Mouse (Mus musculus) lung, postnatal 0 days (tissue): ENCODE data around the gene Wnt8b. TPM values are rescaled to one million over a fixed set of nuclear protein-coding genes. Genes with fewer than 3 reads are reported as not detected.

Experiments
- ATAC-seq: fragments of 200-750 bp; cut with Nextera tagmentation; 2 replicates; pipeline ENCODE4 v1.8.0; 2017; ENCODE audit warnings: moderate library complexity
- DNase-seq: peaks from one replicate; pipeline ENCODE4 v3.0.0-alpha.2; 2016; ENCODE audit warnings: low spot score
- H3K27ac ChIP-seq: fragments of 300-500 bp; sonication (generic); 2 replicates; pipeline ENCODE4 v1.5.1; 2014; ENCODE audit warnings: antibody characterized with exemption, mild to moderate bottlenecking, low read length, mixed read lengths
- H3K27me3 ChIP-seq: fragments of 300-500 bp; sonication (generic); replicated peaks from 2 replicates; pipeline ENCODE4 v1.6.1; 2014; ENCODE audit warnings: low read length, mixed read lengths; ENCODE audit not compliant: insufficient read depth
- H3K36me3 ChIP-seq: fragments of 300-500 bp; sonication (generic); 2 replicates; pipeline ENCODE4 v1.6.1; 2014; ENCODE audit warnings: low read length, mixed read lengths; ENCODE audit not compliant: insufficient read depth
- H3K4me1 ChIP-seq: fragments of 300-500 bp; sonication (generic); 2 replicates; pipeline ENCODE4 v1.6.1; 2014; ENCODE audit warnings: antibody characterized with exemption, low read depth, low read length, mixed read lengths; ENCODE audit not compliant: insufficient read depth
- H3K4me2 ChIP-seq: fragments of 300-500 bp; sonication (generic); replicated peaks from 2 replicates; pipeline ENCODE4 v1.6.1; 2014; ENCODE audit warnings: low read depth, mild to moderate bottlenecking, low read length, moderate library complexity, mixed read lengths
- H3K4me3 ChIP-seq: fragments of 300-500 bp; sonication (generic); 2 replicates; pipeline ENCODE4 v1.5.1; 2014; ENCODE audit warnings: low read depth, low read length
- H3K9ac ChIP-seq: fragments of 300-500 bp; sonication (generic); replicated peaks from 2 replicates; pipeline ENCODE4 v1.6.1; 2014; ENCODE audit warnings: low read depth, mild to moderate bottlenecking
- H3K9me3 ChIP-seq: fragments of 300-500 bp; sonication (generic); 2 replicates; pipeline ENCODE4 v1.6.1; 2016; ENCODE audit warnings: low read length, mixed read lengths
- CTCF ChIP-seq: IDR thresholded peaks from 2 replicates; pipeline ENCODE4 v1.5.1; 2016; ENCODE audit warnings: antibody characterized with exemption, mild to moderate bottlenecking
- EP300 ChIP-seq: IDR thresholded peaks from 2 replicates; pipeline ENCODE4 v1.6.1; 2016; ENCODE audit warnings: antibody characterized with exemption, mild to moderate bottlenecking, control low read depth
- WGBS: fragments of 180-500 bp; shearing (Covaris S2); extraction: QIAGEN DNeasy Blood & Tissue Kit; methylation state at CpG from one replicate; pipeline ENCODE4 v1.1.7; 2014; 5-methylcytosine and 5-hydroxymethylcytosine counted together
- polyA plus RNA-seq: library from polyadenylated mRNA; unstranded; fragments of >200 nt; fragmentation: Nextera tagmentation; extraction: Ambion mirVana; gene quantifications from 2 replicates; pipeline ENCODE4 v1.2.1, GENCODE M21; 2015

Gene Wnt8b
- polyA plus RNA-seq, 1 experiment from 2014 or later: not detected

DNA sequence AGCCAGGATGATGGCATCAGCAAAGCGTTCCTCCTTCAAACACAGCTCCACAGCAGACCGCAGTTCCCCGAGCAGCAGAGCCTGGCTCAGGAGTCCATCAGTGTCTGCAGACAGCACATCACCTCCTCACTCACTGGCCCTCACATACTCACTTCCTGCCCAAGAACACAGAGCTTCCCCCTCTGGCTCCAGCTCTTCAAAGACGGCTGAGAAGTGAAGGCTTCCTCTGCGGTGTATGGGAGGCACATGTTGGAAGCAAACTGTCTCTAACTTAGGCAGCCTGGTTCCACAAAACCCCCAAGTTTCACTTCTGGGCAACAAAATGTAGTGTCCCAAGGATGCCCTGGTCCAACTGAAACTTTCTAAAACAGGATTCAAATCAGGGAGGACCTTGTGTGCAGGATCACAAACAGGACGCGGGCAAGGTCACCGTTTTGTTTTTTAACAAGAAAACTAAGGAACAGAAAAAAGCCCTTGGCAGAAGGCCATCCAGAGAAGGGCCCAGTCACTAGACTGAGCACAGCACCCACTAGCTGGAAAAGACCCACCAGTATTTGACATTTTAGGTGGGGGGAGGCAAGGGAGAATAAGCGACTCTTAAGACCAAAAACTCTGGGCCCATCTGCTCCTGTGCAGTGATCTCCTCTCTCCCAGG lies 32.4 kb downstream of the Wnt8b start:
- Histone ChIP-seq H3K27me3 (no peaks in the 10 kb centered on the region), H3K9ac (no peak overlapping the region), H3K9me3 (no peaks in the 10 kb centered on the region), H3K4me3 (no peak overlapping the region), H3K4me1 (no peaks in the 10 kb centered on the region), H3K36me3 (no peaks in the 10 kb centered on the region), H3K4me2 (no peak overlapping the region), H3K27ac (no peak overlapping the region)
- TF ChIP-seq CTCF (no peak), EP300 (no peak)
- no peak for ATAC-seq
- DNase-seq: no peak
- 58% methylated on average over 9 of the region's 9 CpGs for WGBS

DNA sequence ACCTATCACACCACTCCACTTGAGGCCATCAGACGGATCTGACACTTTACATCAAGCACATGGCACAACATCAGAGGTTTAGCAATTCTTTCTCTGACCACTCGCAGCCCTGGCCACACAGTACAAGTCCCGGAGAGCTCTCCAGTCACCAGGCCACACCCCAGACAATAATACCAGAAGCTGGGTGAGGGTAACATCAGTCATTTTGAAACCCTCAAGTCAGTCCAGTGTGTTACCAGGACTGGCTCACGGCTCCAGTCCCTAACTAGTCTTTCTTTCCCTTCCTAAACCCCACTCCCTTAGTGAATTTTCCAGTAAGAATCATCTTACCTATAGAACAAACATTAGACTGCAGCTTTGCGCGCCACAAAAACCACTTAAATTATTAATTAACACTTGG lies 36.7 kb downstream of the Wnt8b start:
- Histone ChIP-seq H3K27me3 (no peaks in the 10 kb centered on the region), H3K27ac (no peak overlapping the region), H3K9me3 (no peaks in the 10 kb centered on the region), H3K4me1 (no peaks in the 10 kb centered on the region), H3K4me2 (no peak overlapping the region), H3K36me3 (no peaks in the 10 kb centered on the region), H3K9ac (no peak overlapping the region), H3K4me3 (no peak overlapping the region)
- TF ChIP-seq EP300 (no peak), CTCF (no peak)
- 50% methylated on average over 6 of the region's 6 CpGs for WGBS
- ATAC-seq (peak; percentile 77), DNase-seq (peak; percentile 45)

DNA sequence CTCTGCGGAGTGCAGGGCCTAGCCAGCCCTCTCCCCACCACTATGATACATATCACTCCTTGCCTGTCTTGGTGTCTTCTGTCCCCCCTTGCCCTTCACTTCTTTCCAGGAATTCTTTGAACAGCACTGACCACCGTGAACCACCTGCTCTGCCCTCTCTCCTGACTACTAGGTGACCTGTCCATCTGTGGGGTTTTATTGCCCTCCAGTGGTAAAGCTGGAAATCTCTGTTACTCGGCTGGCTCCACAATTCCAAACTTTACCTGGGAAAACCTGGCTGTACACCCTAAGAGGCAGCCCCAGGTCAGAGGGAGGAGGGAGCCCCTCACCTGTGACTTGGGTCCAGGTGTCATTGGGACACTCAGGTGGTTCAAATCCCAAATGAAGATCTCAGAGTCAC lies 42.1 kb downstream of the Wnt8b start:
- no peak overlapping the region for H3K27ac ChIP-seq

DNA sequence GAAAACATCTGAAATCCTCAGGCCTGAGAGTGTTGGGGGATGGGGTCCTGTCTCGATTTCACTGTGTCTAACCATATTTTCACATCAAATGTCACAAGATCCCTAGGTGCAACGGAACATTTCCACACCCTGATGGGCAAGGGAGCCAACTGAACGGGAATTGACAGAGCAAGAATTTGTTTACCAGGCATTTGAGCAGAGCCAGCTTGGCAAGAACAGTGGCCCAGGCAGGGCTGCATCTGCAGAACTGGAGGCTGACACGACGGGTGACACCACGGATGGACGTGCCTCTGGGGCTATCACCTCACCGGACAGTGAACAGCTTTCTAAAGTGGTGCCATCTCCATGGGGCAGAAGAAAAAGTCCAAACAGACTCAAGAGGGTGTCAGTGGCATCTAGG lies 44.1 kb downstream of the Wnt8b start:
- no peak for TF ChIP-seq CTCF
- TF ChIP-seq EP300: no peak
- DNase-seq (no peak), ATAC-seq (no peak)
- H3K27ac ChIP-seq: no peak overlapping the region
- no peaks in the 10 kb centered on the region for H3K27me3 ChIP-seq
- no peak overlapping the region for H3K4me3 ChIP-seq
- WGBS: 72% methylated on average over 8 of the region's 8 CpGs
- no peaks in the 10 kb centered on the region for H3K4me1 ChIP-seq
- no peak overlapping the region for H3K4me2 ChIP-seq
- H3K9me3 ChIP-seq: no peaks in the 10 kb centered on the region
- H3K36me3 ChIP-seq: no peaks in the 10 kb centered on the region
- no peak overlapping the region for H3K9ac ChIP-seq

More for the DNA sequence above, 42.1 kb downstream of the Wnt8b start:
- 37% methylated on average over 3 of the region's 3 CpGs for WGBS
- H3K9ac ChIP-seq: no peak overlapping the region
- H3K27me3 ChIP-seq: no peaks in the 10 kb centered on the region
- peak; percentile 51 for DNase-seq
- no peak overlapping the region for H3K4me3 ChIP-seq
- H3K4me1 ChIP-seq: no peaks in the 10 kb centered on the region
- no peak overlapping the region for H3K4me2 ChIP-seq
- no peaks in the 10 kb centered on the region for H3K9me3 ChIP-seq
- no peak for TF ChIP-seq EP300
- TF ChIP-seq CTCF: peak; percentile 70
- no peaks in the 10 kb centered on the region for H3K36me3 ChIP-seq
- no peak for ATAC-seq

DNA sequence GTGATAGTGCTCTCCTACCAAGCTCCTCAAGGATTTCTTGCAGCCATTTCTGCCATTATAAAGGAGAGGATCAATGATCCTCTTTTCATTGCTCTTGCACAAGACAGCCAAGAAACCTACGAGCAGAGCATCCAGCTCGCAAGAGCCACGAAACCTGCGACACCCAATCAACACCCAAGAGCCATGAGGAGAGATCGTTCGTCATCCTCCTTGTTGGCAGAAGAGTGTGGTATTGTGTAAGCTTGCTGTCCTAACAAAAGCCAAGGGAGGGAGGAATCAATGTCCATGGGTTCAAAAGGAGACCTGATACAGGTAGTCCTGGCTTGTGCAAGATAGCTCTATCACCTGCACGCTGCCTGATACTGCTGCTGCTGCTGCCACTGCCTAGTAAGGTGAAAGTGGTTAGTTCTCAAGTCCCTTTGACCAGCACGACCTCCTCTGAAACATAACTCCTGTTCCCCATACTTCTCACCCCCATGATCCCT lies 49.5 kb downstream of the Wnt8b start:
- no peaks in the 10 kb centered on the region for H3K36me3 ChIP-seq
- no peak overlapping the region for H3K4me3 ChIP-seq
- ATAC-seq (no peak), DNase-seq (no peak)
- H3K4me1 ChIP-seq: no peaks in the 10 kb centered on the region; the same call in 1 of the 2 replicates
- 70% methylated on average over 8 of the region's 8 CpGs for WGBS
- no peak for TF ChIP-seq CTCF
- TF ChIP-seq EP300: no peak
- no peak overlapping the region for H3K9ac ChIP-seq
- no peak overlapping the region for H3K27ac ChIP-seq
- H3K27me3 ChIP-seq: no peaks in the 10 kb centered on the region
- no peaks in the 10 kb centered on the region for H3K9me3 ChIP-seq
- H3K4me2 ChIP-seq: no peak overlapping the region

DNA sequence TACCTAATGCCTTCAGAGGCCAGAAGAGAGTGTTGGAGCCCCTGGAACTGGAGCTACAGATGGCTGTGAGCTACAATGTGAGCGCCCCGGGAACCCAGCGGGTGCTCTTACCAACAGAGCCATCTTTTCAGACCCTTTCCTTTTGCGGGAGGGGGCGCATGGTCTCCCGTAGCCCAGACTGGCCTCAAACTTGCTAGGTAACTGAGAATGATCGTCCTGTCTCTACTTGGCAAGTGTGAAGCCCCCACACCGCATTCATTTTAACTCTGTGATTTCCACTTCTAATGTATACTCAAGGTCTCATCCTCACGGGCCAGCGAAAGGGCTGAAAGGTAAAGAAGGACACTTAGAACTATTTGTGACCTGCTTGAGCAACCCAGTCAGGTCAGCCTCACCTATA lies 51.1 kb downstream of the Wnt8b start:
- Histone ChIP-seq H3K36me3 (peaks cover 13% of the 10 kb centered on the region; the same call in 1 of the 2 replicates), H3K27me3 (no peaks in the 10 kb centered on the region), H3K4me2 (0 out of 2 replicates have a peak overlapping the region, but pooled peaks have one; percentile 91), H3K9ac (no peak overlapping the region), H3K9me3 (no peaks in the 10 kb centered on the region), H3K4me1 (no peaks in the 10 kb centered on the region; the same call in 1 of the 2 replicates), H3K4me3 (no peak overlapping the region), H3K27ac (no peak overlapping the region)
- WGBS: 52% methylated on average over 10 of the region's 10 CpGs
- ATAC-seq (no peak), DNase-seq (no peak)
- TF ChIP-seq EP300: no peak
- TF ChIP-seq CTCF: no peak
